Mouse (Mus musculus) kidney, embryonic 16.5 days (tissue): ENCODE measurements at regions not wholly inside any gene's neighbourhood (a gene's known extent, or its start where the extent isn't known, plus 50 kb on each side); places are given as distances from the start of the nearest gene placed in this dataset.

Source experiments
- ATAC-seq: fragments of 200-750 bp; cut with Nextera tagmentation; 2 replicates; pipeline ENCODE4 v1.8.0; 2017; ENCODE audit warnings: moderate TSS enrichment; ENCODE audit not compliant: low FRiP score, low TSS enrichment
- H3K27ac ChIP-seq: fragments of 300-500 bp; sonication (generic); 2 replicates; pipeline ENCODE4 v1.5.1; 2014; ENCODE audit warnings: low read length
- H3K27me3 ChIP-seq: fragments of 300-500 bp; sonication (generic); 2 replicates; pipeline ENCODE4 v1.6.1; 2014; ENCODE audit warnings: low read length, control low read depth, mixed read lengths; ENCODE audit not compliant: insufficient read depth
- H3K36me3 ChIP-seq: fragments of 300-500 bp; sonication (generic); 2 replicates; pipeline ENCODE4 v1.6.1; 2014; ENCODE audit warnings: low read length, control low read depth, mixed read lengths; ENCODE audit not compliant: insufficient read depth
- H3K4me1 ChIP-seq: fragments of 300-500 bp; sonication (generic); 2 replicates; pipeline ENCODE4 v1.6.1; 2014; ENCODE audit warnings: low read length, control low read depth, mixed read lengths; ENCODE audit not compliant: insufficient read depth
- H3K4me2 ChIP-seq: fragments of 300-500 bp; sonication (generic); replicated peaks from 2 replicates; pipeline ENCODE4 v1.6.1; 2014; ENCODE audit warnings: low read depth, low read length
- H3K4me3 ChIP-seq: fragments of 300-500 bp; sonication (generic); 2 replicates; pipeline ENCODE4 v1.5.1; 2014; ENCODE audit warnings: mild to moderate bottlenecking, low read length
- H3K9ac ChIP-seq: fragments of 300-500 bp; sonication (generic); replicated peaks from 2 replicates; pipeline ENCODE4 v1.6.1; 2014; ENCODE audit warnings: low read length
- H3K9me3 ChIP-seq: fragments of 300-500 bp; sonication (generic); 2 replicates; pipeline ENCODE4 v1.6.1; 2016; ENCODE audit warnings: low read length, control low read depth
- WGBS: fragments of 180-500 bp; shearing (Covaris S2); extraction: QIAGEN DNeasy Blood & Tissue Kit; methylation state at CpG from one replicate; pipeline ENCODE4 v1.1.7; 2014; 5-methylcytosine and 5-hydroxymethylcytosine counted together

- 70% methylated on average over 6 of the region's 6 CpGs for WGBS
Measured at GRCm38 (mm10) chr8:80138481-80138880, 80.7 kb upstream of the Hhip start.

GRCm38 (mm10) chr8:80120378-80120965 is 62.7 kb upstream of the Hhip start:
- no peaks in the 10 kb centered on the region for H3K27me3 ChIP-seq
- no peak for ATAC-seq
- no peak overlapping the region for H3K4me2 ChIP-seq
- no peak overlapping the region for H3K4me3 ChIP-seq
- no peak overlapping the region for H3K27ac ChIP-seq
- no peaks in the 10 kb centered on the region for H3K4me1 ChIP-seq
- H3K9me3 ChIP-seq: no peaks in the 10 kb centered on the region
- no peak overlapping the region for H3K9ac ChIP-seq
- H3K36me3 ChIP-seq: no peaks in the 10 kb centered on the region
- 82% methylated on average over 3 of the region's 3 CpGs for WGBS

More at GRCm38 (mm10) chr8:80138481-80138880, 80.7 kb upstream of the Hhip start:
- H3K9me3 ChIP-seq: no peaks in the 10 kb centered on the region
- no peaks in the 10 kb centered on the region for H3K4me1 ChIP-seq
- no peak overlapping the region for H3K4me2 ChIP-seq
- no peak overlapping the region for H3K4me3 ChIP-seq
- ATAC-seq: no peak
- H3K9ac ChIP-seq: no peak overlapping the region
- H3K36me3 ChIP-seq: no peaks in the 10 kb centered on the region
- no peaks in the 10 kb centered on the region for H3K27me3 ChIP-seq
- no peak overlapping the region for H3K27ac ChIP-seq

GRCm38 (mm10) chr8:80117328-80117727 is 59.5 kb upstream of the Hhip start:
- Histone ChIP-seq H3K9ac (no peak overlapping the region), H3K4me1 (no peaks in the 10 kb centered on the region), H3K36me3 (no peaks in the 10 kb centered on the region), H3K27me3 (no peaks in the 10 kb centered on the region), H3K27ac (no peak overlapping the region), H3K4me3 (no peak overlapping the region), H3K9me3 (no peaks in the 10 kb centered on the region), H3K4me2 (no peak overlapping the region)
- ATAC-seq: no peak
- WGBS: 39% methylated on average over 4 of the region's 4 CpGs
